Mouse (Mus musculus): ENCODE measurements at regions not wholly inside any gene's neighbourhood (a gene's known extent, or its start where the extent isn't known, plus 50 kb on each side); places are given as distances from the start of the nearest gene placed in this dataset.
A peak's percentile ranks its signal among the peaks of the same experiment; 100 is the strongest.

- no peak for DNase-seq (ENCODE audit: extremely low spot score, low spot score)
Measured at GRCm38 (mm10) chr6:100476550-100477366, 189.5 kb upstream of the Rybp start.

DNA sequence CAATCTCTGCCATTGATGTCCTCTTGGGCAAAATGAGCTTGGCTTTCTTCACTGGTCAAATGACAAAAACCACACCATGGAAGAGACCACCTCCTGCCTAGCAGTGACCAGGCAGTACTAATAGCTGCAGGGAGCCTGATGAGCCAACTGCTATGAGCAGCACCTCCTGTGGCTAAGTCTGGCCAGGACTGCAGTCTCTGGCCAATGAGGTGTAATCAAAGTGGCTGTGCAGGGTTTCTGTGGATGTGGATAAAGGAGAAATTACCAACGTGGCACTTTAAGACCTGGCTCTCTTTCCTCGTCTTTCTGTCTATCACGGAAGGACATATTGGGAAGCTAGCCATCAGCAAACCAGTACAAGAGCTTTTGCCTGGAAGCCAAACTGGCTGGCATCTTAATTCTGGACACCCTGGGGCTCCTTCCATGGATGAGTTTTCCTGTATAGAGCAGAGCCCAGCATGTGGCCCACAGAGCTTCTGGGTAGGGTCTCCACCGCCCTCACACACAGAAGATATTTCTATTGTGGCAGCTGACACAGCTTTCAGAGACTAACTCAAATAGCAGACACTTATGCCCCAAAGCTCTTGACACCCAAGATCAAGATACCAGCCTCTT lies 188.2 kb upstream of the Rybp start:
- DNase-seq (ENCODE audit: extremely low spot score, low spot score), result no peak

DNA sequence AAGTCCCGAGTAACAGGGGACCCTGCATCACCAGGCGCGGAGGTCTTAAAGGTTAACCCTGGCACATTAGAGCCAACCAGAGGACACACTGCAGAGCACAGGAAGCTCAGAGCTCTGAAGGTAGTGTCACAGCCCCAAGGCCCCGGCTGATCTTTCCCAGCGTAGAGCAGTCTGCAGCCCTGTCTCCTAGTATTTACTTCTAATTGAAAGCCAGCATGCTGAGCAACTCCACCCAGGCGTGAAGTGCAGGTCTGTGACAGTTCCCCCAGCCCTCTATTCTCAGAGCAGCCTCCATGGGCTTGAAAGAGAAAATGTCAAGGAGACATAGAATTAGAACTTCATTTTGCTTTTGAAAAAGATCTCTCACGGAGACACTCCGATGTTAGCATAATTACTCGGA lies 187.0 kb upstream of the Rybp start:
- no peak for DNase-seq (ENCODE audit: extremely low spot score, low spot score)

DNA sequence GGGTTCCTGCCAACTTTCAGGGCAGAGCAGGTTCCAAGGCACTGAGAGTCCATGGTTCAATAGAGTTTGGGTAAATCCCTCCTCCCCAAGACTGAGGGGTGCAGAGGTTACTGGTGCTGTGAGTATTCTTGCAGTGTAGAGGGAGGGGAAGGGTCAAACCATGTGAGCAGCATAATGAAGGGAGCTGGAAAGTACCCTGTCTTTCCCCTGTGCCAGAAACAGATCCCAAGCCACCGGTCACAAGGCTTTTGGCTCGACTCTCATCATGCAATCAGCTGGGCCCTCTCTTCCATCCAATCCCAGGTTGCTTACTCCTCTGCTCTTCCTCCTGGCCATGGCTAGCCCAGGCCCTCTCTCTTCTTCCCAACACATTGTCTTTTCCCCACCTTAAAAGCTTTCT lies 182.8 kb upstream of the Rybp start:
- DNase-seq (ENCODE audit: extremely low spot score, low spot score), result no peak

GRCm38 (mm10) chr6:100462757-100463156 lies 175.5 kb upstream of the Rybp start:
- DNase-seq (ENCODE audit: extremely low spot score, low spot score), result no peak

- DNase-seq (ENCODE audit: extremely low spot score, low spot score), result no peak
Measured at GRCm38 (mm10) chr6:100453401-100453800, 166.1 kb upstream of the Rybp start.

DNA sequence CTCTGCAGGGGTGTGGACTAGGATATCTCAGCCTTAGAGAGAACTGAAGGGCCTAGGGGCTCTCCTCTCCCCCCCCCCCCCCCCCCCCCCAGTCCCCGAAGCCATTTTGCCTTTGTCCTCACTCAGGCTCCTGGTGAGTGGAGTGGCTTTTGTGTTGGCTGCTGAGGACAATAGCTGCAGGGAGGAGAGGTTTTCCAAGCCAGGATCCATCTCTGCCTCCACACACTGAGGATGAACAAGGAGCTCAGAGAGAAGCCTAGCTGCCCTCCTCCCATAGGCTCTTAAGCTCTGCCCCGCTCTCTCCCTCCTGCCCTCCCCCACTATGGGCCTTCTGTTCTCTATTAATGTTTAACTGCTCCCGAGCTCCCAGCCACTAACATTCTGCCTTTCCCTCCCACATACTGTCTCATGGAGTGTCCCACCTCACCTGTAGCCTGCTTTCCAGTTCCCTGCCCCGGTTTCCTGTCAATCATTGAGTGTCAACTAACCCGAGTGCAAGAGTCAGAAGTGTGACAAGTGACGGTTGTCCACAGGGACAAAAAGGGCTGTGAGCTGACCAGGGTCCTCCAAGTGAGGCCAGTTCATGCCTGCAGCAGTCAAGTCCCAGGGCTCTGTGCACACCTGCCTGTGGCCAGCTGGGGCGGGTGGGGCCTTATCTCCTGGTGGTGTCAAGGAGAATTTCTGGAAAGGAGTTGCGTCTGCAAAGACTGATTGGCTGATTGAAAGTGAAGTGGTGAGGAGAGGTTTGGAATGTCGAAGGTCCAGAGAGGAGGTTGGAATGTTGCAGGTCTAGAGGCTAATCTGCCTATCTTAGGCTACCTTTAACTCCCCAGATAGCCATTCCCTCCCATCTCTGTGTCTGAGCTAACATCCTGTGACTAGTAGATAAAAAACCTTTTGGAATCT lies 165.1 kb upstream of the Rybp start:
- no peak for DNase-seq (ENCODE audit: extremely low spot score, low spot score)

- DNase-seq (ENCODE audit: extremely low spot score, low spot score), result no peak
Measured at GRCm38 (mm10) chr6:100450108-100450507, 162.8 kb upstream of the Rybp start.

GRCm38 (mm10) chr6:100449087-100449486 lies 161.8 kb upstream of the Rybp start:
- DNase-seq (ENCODE audit: extremely low spot score, low spot score), result no peak

GRCm38 (mm10) chr6:100447211-100447610 lies 159.9 kb upstream of the Rybp start:
- DNase-seq (ENCODE audit: extremely low spot score, low spot score), result no peak

- no peak for DNase-seq (ENCODE audit: extremely low spot score, low spot score)
Measured at GRCm38 (mm10) chr6:100446804-100447203, 159.5 kb upstream of the Rybp start.

GRCm38 (mm10) chr6:100439071-100439737 lies 151.9 kb upstream of the Rybp start:
- no peak for DNase-seq (ENCODE audit: extremely low spot score, low spot score)

GRCm38 (mm10) chr6:100438511-100438991 lies 151.3 kb upstream of the Rybp start:
- no peak for DNase-seq (ENCODE audit: extremely low spot score, low spot score)

- no peak for DNase-seq (ENCODE audit: extremely low spot score, low spot score)
Measured at GRCm38 (mm10) chr6:100437980-100438379, 150.7 kb upstream of the Rybp start.

- no peak for DNase-seq (ENCODE audit: extremely low spot score, low spot score)
Measured at GRCm38 (mm10) chr6:100436507-100436906, 149.2 kb upstream of the Rybp start.

- no peak for DNase-seq (ENCODE audit: extremely low spot score, low spot score)
Measured at GRCm38 (mm10) chr6:100435222-100435621, 147.9 kb upstream of the Rybp start.

DNA sequence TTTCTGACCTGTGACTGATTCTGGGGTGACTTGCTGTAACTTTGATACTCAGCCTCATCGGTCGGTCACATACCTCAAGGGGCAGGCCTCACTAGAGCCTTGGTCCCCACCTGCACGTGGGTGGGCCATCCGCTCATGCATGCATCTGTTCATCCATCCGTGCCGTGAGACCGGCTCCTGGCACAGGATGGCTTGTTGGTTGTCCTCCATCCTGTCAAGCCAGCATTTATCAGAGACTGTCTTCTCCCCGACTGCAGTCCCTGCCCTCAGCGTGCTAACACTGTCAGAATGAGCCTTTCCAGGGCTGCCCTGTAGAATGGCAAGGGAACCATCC lies 146.2 kb upstream of the Rybp start:
- DNase-seq (ENCODE audit: extremely low spot score, low spot score), result no peak

DNA sequence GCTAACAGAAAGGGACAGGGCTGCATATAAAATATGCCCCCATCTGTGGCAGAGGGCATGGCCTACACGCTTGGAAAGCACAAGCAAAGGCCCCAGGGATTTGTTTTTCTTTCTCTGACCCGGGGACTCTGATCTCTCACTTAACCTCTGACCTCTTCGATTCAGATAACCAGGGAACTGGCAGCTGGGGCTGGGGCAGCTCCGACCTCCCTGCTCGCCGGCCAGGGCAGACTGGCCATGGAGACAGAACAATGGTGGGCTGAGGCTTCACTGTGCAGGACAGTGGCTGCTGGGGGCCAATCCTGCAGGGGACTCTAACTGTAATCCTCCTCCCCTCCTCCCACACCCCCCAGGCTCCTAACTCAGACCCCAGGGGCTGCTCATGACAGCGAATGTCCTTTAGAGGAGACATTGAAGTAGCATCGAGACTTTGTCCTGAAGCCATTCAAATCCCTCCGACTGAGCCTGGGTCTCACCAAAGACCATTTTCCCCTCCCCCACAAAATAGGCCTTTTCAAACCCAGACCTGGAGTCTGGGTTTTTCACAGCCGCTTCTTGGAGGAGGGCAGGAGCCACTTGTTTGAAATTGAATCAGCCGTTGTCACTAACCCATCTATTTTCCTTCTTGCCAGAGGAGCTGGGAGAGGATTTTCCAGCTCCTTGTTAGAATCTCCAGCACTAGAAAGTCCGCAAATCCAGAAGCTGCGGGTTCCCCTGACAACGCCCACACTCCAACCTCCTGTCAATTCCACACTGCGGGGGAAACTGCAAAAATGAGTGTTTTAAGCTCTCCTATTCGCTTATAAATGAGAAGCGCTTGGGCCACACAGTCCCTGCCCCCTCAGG lies 145.6 kb upstream of the Rybp start:
- peak; percentile 83 for DNase-seq (ENCODE audit: extremely low spot score, low spot score)

GRCm38 (mm10) chr6:100430286-100430685 lies 143.0 kb upstream of the Rybp start:
- DNase-seq (ENCODE audit: extremely low spot score, low spot score), result no peak

GRCm38 (mm10) chr6:100429511-100429910 lies 142.2 kb upstream of the Rybp start:
- DNase-seq (ENCODE audit: extremely low spot score, low spot score), result no peak
